In the genomic region with DNA sequence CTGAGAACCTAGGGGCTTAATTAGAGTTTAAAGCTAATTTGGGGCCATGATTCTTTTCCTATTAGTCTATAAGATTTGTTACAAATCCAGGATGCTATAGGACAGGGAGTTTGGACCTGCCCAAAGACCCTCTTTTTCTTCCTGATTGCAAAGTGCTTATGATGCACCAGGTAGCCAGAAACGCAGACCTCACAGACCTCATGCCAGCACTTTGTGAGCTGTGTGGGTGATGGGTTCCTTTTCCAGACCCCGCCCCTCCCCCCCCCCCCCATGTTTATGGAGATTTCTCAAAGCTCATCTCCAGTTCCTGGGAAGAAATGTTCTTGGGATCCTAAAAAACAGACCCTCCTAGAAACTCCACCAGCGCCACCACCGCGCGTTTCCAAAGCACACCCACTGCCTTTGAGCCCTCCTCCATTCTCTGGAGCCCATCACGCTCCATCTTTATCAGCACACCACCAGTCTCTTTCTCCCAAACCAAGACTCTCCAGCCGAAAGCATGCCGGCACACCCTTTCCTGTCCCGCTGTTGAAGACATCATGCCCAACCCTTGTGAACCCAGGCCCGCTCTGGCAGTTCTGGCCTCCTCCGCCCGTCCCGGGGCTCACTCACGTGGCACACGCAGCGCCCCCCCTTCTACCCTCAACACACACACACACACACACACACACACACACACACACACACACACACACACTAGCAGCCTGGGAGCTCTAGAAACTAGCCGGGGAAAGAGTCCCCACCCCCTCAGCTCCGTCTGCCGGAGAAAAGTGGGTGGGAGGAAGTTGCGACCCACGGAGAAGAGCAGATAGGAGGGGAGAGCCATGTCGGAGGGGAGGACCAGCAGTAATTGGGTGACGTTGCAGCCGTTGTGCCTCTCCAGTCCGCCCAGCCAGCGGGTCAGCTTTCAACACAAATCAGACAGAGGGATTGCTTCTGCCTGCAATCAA, we compare ENCODE assay signal across 1 mouse cellular context.
TF ChIP-seq lines count a peak whose summit lies in the region.

No protein-coding gene starts in this region.

TF ChIP-seq in MEL, 35 proteins besides CTCF, POLR2A, EP300 and RAD21 (continued from another document):
- TF ChIP-seq MAX (IDR thresholded peaks at IDR 0.05; ENCODE audit: low read length) (peak; percentile 43; the same call in 1 of the 2 replicates), ELF1 (IDR thresholded peaks at IDR 0.05; ENCODE audit: low read depth, low read length) (no peak), GATA1 (IDR thresholded peaks at IDR 0.05; ENCODE audit: low read depth, low read length) (0 out of 2 replicates have a peak, but pooled peaks have one; percentile 11), RCOR1 (IDR thresholded peaks at IDR 0.05; ENCODE audit: low read depth, low read length) (0 out of 2 replicates have a peak, but pooled peaks have one; percentile 22), TBP (IDR thresholded peaks at IDR 0.05; ENCODE audit: low read depth, low read length) (0 out of 2 replicates have a peak, but pooled peaks have one; percentile 17)
